Mouse (Mus musculus): ENCODE results near the gene Itpkc. TPM values are rescaled to one million over a fixed set of nuclear protein-coding genes. Genes with fewer than 3 reads are reported as not detected.

The Itpkc gene
- polyA plus RNA-seq, 1 experiment from 2014 or later: 7.2 TPM

- H3K9ac ChIP-seq: no peak overlapping the region
- H3K9me3 ChIP-seq: no peaks in the 10 kb centered on the region
- no peak overlapping the region for H3K4me2 ChIP-seq (replicated peaks)
- 64% methylated on average over 3 of the region's 3 CpGs for WGBS
- no peak overlapping the region for H3K4me3 ChIP-seq
- peaks cover 65% of the 10 kb centered on the region for H3K36me3 ChIP-seq
- ATAC-seq (ENCODE audit: low FRiP score, low read depth): no peak
- no peaks in the 10 kb centered on the region for H3K27me3 ChIP-seq
- no peak overlapping the region for H3K27ac ChIP-seq
- peaks cover 8% of the 10 kb centered on the region; the same call in 1 of the 2 replicates for H3K4me1 ChIP-seq
Observed at GRCm38 (mm10) chr7:27184964-27185363, 43.5 kb downstream of the Itpkc start.

GRCm38 (mm10) chr7:27182498-27182897, 46.0 kb downstream of the Itpkc start:
- Histone ChIP-seq H3K36me3 (peaks cover 41% of the 10 kb centered on the region), H3K27ac (no peak overlapping the region), H3K4me3 (no peak overlapping the region), H3K4me1 (peaks cover 22% of the 10 kb centered on the region), H3K9me3 (no peaks in the 10 kb centered on the region), H3K4me2 (replicated peaks) (no peak overlapping the region), H3K9ac (no peak overlapping the region), H3K27me3 (no peaks in the 10 kb centered on the region)
- no peak for ATAC-seq (ENCODE audit: low FRiP score, low read depth)
- 79% methylated on average over 1 of the region's 1 CpGs for WGBS

GRCm38 (mm10) chr7:27180837-27181695, 47.4 kb downstream of the Itpkc start, which contains the start of the genes Gm21983 and Mia:
Gene Gm21983, minus strand, starts transcription at chr7:27181086.
Gene Mia, minus strand, starts transcription at chr7:27181157.
- peak within 1 kb of the TSS; percentile 64 for H3K4me2 ChIP-seq (replicated peaks)
- H3K36me3 ChIP-seq: peaks cover 26% of the 10 kb centered on the region
- H3K27me3 ChIP-seq: no peaks in the 10 kb centered on the region
- H3K4me1 ChIP-seq: peaks cover 23% of the 10 kb centered on the region
- peak within 1 kb of the TSS; percentile 67 for H3K4me3 ChIP-seq
- peak within 1 kb of the TSS; percentile 94 for H3K27ac ChIP-seq
- ATAC-seq (ENCODE audit: low FRiP score, low read depth): no peak
- no peaks in the 10 kb centered on the region for H3K9me3 ChIP-seq
- 63% methylated on average over 14 of the region's 14 CpGs for WGBS
- H3K9ac ChIP-seq: peak within 1 kb of the TSS; percentile 66

GRCm38 (mm10) chr7:27180036-27180435, 48.4 kb downstream of the Itpkc start:
- peaks cover 23% of the 10 kb centered on the region for H3K4me1 ChIP-seq
- H3K27me3 ChIP-seq: no peaks in the 10 kb centered on the region
- H3K9me3 ChIP-seq: no peaks in the 10 kb centered on the region
- H3K4me3 ChIP-seq: peak overlapping the region; percentile 67
- H3K36me3 ChIP-seq: peaks cover 26% of the 10 kb centered on the region
- H3K9ac ChIP-seq: peak overlapping the region; percentile 66
- H3K4me2 ChIP-seq (replicated peaks): peak overlapping the region; percentile 64
- no peak for ATAC-seq (ENCODE audit: low FRiP score, low read depth)
- peak overlapping the region; percentile 94; the same call in 1 of the 2 replicates for H3K27ac ChIP-seq
- WGBS: 61% methylated on average over 5 of the region's 5 CpGs

- Histone ChIP-seq H3K4me3 (peak overlapping the region; percentile 67), H3K27ac (peak overlapping the region; percentile 72), H3K4me1 (peaks cover 23% of the 10 kb centered on the region), H3K4me2 (replicated peaks) (peak overlapping the region; percentile 64), H3K27me3 (no peaks in the 10 kb centered on the region), H3K9ac (peak overlapping the region; percentile 14; the same call in 1 of the 2 replicates), H3K36me3 (peaks cover 26% of the 10 kb centered on the region), H3K9me3 (no peaks in the 10 kb centered on the region)
- WGBS: 45% methylated on average over 16 of the region's 16 CpGs
- ATAC-seq (ENCODE audit: low FRiP score, low read depth): no peak
Observed at GRCm38 (mm10) chr7:27179217-27179918, 49.1 kb downstream of the Itpkc start.

GRCm38 (mm10) chr7:27178324-27179216, 49.9 kb downstream of the Itpkc start, which contains the start of gene Rab4b:
Gene Rab4b, minus strand, starts transcription at chr7:27178896.
- WGBS: under 1% methylated on average over 51 of the region's 53 CpGs
- Histone ChIP-seq H3K9ac (peak within 1 kb of the TSS; percentile 65), H3K27me3 (no peaks in the 10 kb centered on the region), H3K9me3 (no peaks in the 10 kb centered on the region), H3K4me3 (peak within 1 kb of the TSS; percentile 67), H3K27ac (peak within 1 kb of the TSS; percentile 93), H3K36me3 (peaks cover 31% of the 10 kb centered on the region), H3K4me2 (replicated peaks) (peak within 1 kb of the TSS; percentile 64), H3K4me1 (peaks cover 23% of the 10 kb centered on the region)
- peak; percentile 98 for ATAC-seq (ENCODE audit: low FRiP score, low read depth)

- no peak for ATAC-seq (ENCODE audit: low FRiP score, low read depth)
- Histone ChIP-seq H3K36me3 (peaks cover 31% of the 10 kb centered on the region), H3K27ac (peak overlapping the region; percentile 93), H3K9ac (peak overlapping the region; percentile 65), H3K4me2 (replicated peaks) (peak overlapping the region; percentile 64), H3K4me3 (peak overlapping the region; percentile 67), H3K9me3 (no peaks in the 10 kb centered on the region), H3K27me3 (no peaks in the 10 kb centered on the region), H3K4me1 (peaks cover 23% of the 10 kb centered on the region)
- 26% methylated on average over 4 of the region's 4 CpGs for WGBS
Observed at GRCm38 (mm10) chr7:27177942-27178323, 50.5 kb downstream of the Itpkc start.

- no peak overlapping the region for H3K4me3 ChIP-seq
- no peaks in the 10 kb centered on the region for H3K27me3 ChIP-seq
- peaks cover 14% of the 10 kb centered on the region for H3K4me1 ChIP-seq
- 97% methylated on average over 7 of the region's 7 CpGs for whole genome bisulfite sequencing
- H3K4me2 ChIP-seq (replicated peaks): no peak overlapping the region
- no peak overlapping the region for H3K9ac ChIP-seq
- H3K36me3 ChIP-seq: peaks cover 62% of the 10 kb centered on the region
- no peak for ATAC-seq (ENCODE audit: low FRiP score, low read depth)
- no peaks in the 10 kb centered on the region for H3K9me3 ChIP-seq
- no peak overlapping the region for H3K27ac ChIP-seq
Observed at GRCm38 (mm10) chr7:27174896-27175295, 53.6 kb downstream of the Itpkc start.

- Histone ChIP-seq H3K27ac (no peak overlapping the region), H3K36me3 (peaks cover 62% of the 10 kb centered on the region), H3K4me1 (peaks cover 10% of the 10 kb centered on the region), H3K4me2 (replicated peaks) (no peak overlapping the region), H3K4me3 (no peak overlapping the region), H3K27me3 (no peaks in the 10 kb centered on the region), H3K9ac (no peak overlapping the region), H3K9me3 (no peaks in the 10 kb centered on the region)
- ATAC-seq (ENCODE audit: low FRiP score, low read depth): no peak
- 97% methylated on average over 15 of the region's 15 CpGs for WGBS
Observed at GRCm38 (mm10) chr7:27174496-27174895, 54.0 kb downstream of the Itpkc start.

- H3K4me3 ChIP-seq: no peak overlapping the region
- H3K9ac ChIP-seq: no peak overlapping the region
Observed at GRCm38 (mm10) chr7:27170981-27171380, 57.5 kb downstream of the Itpkc start.

GRCm38 (mm10) chr7:27168371-27168770, 60.1 kb downstream of the Itpkc start:
- 69% methylated on average over 5 of the region's 5 CpGs for WGBS
- no peaks in the 10 kb centered on the region for H3K27me3 ChIP-seq
- ATAC-seq (ENCODE audit: low FRiP score, low read depth): no peak
- no peak overlapping the region for H3K4me3 ChIP-seq
- no peaks in the 10 kb centered on the region for H3K9me3 ChIP-seq
- H3K4me2 ChIP-seq (replicated peaks): no peak overlapping the region; the same call in 1 of the 2 replicates
- no peak overlapping the region for H3K27ac ChIP-seq
- 0 out of 2 replicates have a peak overlapping the region, but pooled peaks have one; percentile 31 for H3K9ac ChIP-seq
- peaks cover 34% of the 10 kb centered on the region for H3K4me1 ChIP-seq
- H3K36me3 ChIP-seq: peaks cover 61% of the 10 kb centered on the region

More at GRCm38 (mm10) chr7:27170981-27171380, 57.5 kb downstream of the Itpkc start:
- no peaks in the 10 kb centered on the region for H3K9me3 ChIP-seq
- WGBS: 93% methylated on average over 3 of the region's 3 CpGs
- ATAC-seq (ENCODE audit: low FRiP score, low read depth): no peak
- H3K36me3 ChIP-seq: peaks cover 69% of the 10 kb centered on the region
- H3K27ac ChIP-seq: no peak overlapping the region
- H3K27me3 ChIP-seq: no peaks in the 10 kb centered on the region
- peaks cover 10% of the 10 kb centered on the region for H3K4me1 ChIP-seq
- H3K4me2 ChIP-seq (replicated peaks): no peak overlapping the region
